Mouse (Mus musculus) B cell, adult 2 months (primary cell): ENCODE results near the gene Clec4b2.
"Not testable (repeated sequence)": the region's sequence is repeated elsewhere in the genome, so short reads cannot be mapped to it uniquely, and the experiment has no call there.

Experiments
- DNase-seq, 2 experiments: peaks; one replicate each; pipeline ENCODE4 v3.0.0; 2022

Clec4b2 gene

GRCm38 (mm10) chr6:123172593-123172992 lies at the start of gene Clec4b2:
Gene Clec4b2, plus strand, starts transcription at chr6:123172893.
- DNase-seq: no peak

DNA sequence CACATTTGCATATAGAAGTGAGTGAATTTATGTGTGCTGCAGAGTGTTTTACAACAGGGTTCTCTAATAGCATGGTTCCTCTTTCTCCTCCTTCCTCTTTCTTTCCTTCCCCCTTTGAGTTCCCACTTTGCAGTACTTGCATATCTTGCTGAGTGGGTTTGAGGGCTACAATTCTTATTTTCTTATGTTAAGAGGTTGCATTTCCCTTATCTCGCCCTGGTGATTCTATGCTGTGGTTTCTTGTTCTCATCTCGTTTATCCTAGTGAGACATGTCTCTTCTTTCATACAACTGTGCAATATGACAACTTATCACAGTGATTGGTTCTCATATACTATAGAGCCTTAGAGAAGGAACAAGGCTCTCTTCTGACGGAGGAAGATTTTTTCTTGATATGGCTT lies 49.5 kb upstream of the Clec4b2 start:
- DNase-seq: no peak

GRCm38 (mm10) chr6:123127173-123127572 lies 45.5 kb upstream of the Clec4b2 start:
- DNase-seq: no peak

DNA sequence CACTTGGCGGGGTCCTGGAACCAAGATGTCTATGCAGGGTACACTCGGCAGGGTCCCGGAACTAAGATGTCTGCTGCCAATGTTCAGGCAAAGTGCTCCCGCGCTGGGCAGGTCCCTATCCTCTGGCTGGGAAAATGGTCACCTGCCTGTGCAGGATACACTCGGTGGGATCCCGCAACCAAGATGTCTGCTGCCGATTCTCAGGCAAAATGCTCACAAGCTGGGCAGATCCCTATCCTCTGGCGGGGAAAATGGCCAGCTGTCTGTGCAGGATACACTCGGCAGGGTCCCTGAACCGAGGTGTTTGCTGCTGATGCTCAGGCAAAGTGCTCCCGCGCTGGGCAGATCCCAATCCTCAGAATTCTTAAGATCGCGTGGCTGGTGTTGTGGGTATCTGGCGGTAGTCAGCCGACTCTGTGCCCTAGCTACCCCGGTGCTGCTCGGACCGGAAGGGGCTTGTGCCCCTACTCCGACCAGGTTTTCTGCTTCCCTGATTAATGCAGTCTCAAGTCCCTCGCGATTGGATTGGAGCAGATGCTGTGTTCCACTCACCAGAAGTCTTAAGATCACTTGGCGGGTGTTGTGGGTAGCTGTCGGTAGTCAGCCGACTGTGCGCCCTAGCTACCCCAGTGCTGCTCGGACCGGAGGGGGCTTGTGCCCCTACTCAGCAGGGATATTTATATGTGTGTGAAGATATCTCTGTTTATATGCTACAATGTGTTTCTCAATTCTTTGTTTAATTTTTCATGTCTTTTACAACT lies 34.7 kb upstream of the Clec4b2 start:
- not testable (repeated sequence) for DNase-seq

GRCm38 (mm10) chr6:123170106-123170505 lies 2.6 kb upstream of the Clec4b2 start:
- no peak for DNase-seq

DNA sequence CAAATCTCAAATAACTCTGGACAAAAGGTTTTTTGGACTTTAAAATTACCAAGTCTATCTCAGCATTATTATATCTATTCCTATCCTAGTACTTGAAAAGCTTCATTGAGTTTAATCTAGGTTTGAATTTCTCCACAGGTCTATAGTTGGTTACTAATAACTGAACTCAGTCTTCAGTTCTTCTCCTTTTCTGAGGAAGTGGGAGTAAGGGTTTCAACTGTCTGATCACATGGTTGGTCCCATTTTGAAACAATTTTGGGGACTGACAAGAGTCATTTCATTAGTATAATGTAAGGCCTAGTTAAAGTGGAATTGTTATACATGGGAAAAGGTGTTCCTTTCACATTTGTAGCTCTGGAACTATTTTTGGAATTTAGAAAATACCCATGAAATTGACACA lies 1.7 kb upstream of the Clec4b2 start:
- no peak for DNase-seq

DNA sequence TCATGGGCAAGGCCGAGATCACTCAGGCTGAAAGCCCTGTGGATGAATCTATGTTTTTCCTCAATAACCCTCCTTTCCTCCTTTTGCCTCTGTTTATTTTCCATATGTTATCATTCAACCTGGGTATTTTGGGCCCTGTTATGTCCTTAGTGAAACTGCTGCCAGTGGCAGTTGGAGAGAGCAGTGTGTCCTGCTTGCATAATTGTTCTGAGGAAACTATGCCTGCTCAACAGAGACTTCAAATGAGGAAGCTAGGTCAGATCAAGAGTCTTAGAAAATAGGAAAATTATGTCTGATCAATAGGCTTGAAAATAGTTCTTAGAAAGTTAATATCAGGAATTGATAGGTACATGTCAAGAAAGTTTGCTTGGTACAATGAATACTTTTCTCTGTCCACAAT lies 2.9 kb downstream of the Clec4b2 start:
- DNase-seq: peak; percentile 2 to 3

- DNase-seq: peak; percentile 10 to 13
Observed at GRCm38 (mm10) chr6:123184862-123185261, 12.2 kb downstream of the Clec4b2 start.

DNA sequence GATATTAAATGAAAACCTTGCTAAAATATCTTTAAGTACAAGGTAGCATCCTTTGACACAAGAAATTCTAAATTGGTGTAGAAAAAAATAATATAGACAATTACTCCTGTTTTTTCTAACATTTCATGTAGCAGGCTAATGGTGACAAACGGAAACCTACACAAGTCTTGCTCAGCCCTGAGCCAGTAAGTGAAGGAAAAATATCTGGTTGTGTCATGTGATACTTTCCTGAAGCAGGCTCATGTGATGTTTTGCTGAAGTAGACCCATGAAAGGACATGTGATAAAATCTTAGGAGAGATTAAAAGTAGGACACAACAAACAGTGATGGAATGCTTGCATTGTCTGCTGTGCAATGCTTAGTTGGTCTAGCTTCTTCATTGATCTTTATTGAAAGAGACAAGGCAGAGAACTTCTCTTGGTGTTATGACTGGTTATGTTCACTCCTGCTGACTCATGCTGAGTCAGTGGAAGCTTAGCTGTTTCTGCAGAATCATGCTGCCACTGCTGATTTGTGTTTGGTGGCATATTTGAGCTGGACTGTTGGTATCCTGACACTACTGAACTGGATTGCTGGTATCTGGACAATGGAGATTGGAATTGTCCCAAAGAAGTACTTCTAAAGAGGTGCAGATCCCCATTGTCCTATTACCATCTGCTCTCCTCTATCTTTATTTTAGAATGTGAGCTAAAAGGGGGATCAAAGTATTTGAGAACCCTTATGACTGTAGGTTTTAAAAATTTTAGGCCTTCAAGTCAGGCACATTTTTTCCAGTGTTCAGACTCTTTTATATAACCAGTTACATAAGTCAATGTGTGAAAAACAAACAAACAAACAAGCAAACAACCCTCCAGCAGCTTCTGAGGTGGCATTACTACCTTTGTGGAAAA lies 34.7 kb downstream of the Clec4b2 start:
- no peak for DNase-seq

DNA sequence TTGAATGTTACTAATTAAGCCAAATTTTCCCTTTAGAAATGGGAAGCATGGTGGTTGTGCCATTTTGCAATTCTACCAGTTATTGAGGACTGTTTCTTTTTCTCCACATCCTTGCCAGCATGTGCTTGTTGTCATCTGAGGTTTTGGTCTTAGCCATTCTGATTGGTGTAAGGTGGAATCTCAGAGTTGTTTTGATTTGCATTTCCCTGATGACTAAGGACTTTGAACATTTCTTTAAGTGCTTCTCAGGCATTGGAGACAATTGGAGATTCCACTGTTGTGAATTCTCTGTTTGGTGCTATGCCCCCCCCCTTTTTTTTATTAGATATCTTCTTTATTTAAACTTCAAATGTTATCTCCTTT lies 35.4 kb downstream of the Clec4b2 start:
- not testable (repeated sequence) for DNase-seq

DNA sequence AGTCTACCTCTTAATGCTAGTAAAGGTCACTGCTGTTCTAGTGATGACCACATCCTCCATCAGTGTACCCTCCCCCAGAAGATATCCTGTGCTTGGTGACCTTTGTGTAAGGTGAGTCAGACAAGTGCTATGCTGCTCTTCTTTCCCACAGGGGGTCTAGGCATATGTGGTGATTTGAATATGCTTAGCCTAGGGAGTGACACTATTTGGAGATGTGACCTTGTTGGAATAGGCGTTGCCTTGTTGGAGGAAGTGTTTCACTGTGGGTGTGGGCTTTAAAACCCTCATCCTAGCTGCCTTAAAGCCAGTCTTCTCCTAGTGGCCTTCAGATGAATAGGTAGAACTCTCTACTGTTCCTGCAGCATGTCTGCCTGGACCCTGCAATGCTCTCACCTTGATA lies 39.0 kb downstream of the Clec4b2 start:
- DNase-seq: no peak

GRCm38 (mm10) chr6:123227519-123228166 lies 55.0 kb downstream of the Clec4b2 start:
- DNase-seq: no peak

- DNase-seq: no peak
Observed at GRCm38 (mm10) chr6:123229644-123230043, 57.0 kb downstream of the Clec4b2 start, which contains the start of gene Clec4n. Gene Clec4n, plus strand, starts transcription at chr6:123229843.

DNA sequence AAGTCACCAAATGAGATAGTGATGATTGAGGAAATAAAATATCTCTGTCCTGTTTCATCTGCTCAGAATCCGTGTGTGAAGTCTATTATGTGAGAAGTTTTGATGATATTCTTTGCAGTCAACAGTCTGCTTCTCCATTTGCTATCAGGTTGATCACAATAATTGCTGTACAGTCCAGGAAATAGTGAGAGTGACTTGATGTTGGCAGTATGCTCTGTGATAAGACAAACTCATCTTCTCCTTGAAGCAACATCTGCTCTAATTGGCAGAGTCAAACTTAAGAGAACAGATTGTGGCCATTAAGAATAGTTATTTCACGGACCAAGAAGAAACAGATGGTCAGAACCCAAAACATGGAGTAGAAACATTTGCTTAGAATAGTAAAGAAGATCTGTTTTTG lies 58.5 kb downstream of the Clec4b2 start:
- no peak for DNase-seq

DNA sequence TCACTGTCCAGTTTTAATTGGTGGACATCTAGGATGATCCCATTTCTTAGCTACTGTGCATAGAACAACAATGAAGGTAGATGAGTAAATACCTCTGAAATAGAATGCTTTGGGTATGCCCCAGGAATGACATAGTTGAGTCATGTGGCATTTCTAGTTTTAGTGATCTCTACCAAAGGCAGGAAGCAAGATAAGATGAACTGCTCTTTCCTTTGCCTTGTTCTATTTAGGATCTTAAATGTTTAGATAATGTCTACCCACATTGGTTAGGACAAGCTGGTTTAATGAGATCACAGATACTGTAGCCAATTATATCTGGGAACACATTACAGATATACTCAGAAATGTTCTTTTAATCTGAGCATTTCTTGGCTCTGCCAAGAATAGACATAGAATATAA lies 64.9 kb downstream of the Clec4b2 start:
- DNase-seq: no peak

GRCm38 (mm10) chr6:123244201-123244600 lies 71.5 kb downstream of the Clec4b2 start:
- DNase-seq: no peak

DNA sequence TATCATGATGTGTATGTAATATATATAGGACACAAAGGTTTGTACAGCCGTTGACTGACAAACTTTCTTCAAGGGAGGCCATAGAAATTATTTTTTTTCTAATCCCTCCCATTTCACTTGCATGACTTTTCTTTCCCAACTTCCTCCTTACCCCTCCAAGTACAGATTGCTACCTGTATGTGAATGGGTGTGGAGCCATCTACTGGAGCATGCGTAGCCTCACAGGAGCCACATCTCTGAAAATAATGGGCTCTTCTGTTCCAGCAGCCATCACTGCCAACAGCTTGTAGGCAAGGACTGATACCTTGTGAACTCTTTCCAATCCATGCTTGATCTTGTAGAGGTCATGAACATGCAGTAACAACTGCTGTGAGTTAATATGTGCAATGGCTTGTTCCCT lies 76.2 kb downstream of the Clec4b2 start:
- DNase-seq: not testable (repeated sequence)

GRCm38 (mm10) chr6:123252735-123253134 lies 80.0 kb downstream of the Clec4b2 start:
- no peak for DNase-seq
